Mouse (Mus musculus) heart, adult 11 months (tissue): ENCODE results near the gene Cacna1a.
"Not testable (repeated sequence)": the region's sequence is repeated elsewhere in the genome, so short reads cannot be mapped to it uniquely, and the experiment has no call there.

Experiments
- DNase-seq: peaks from one replicate; pipeline ENCODE4 v3.0.0; 2022

The Cacna1a gene

DNA sequence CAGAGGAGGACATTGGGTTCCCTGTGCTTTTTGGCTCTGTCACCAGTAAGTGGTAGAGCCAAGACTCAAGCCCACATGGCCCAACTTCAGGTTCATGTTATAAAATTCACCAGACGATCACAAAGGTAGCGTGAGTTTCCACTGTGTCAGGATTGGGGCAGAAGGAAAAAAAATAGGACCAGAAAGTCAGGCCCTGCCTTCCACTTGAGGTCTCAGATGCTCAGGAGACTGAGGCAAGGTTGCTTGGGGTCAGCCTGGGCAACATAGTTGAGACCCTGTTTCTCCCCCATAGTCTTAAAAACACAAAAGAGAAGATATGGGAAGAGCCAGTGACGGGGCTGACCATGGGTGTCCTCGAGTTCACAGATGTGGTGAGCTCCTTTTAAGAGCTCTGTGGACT is 97.1 kb downstream of the Cacna1a start:
- no peak for DNase-seq

- peak; percentile 95 for DNase-seq
Observed at GRCm38 (mm10) chr8:84485864-84486263, 97.6 kb downstream of the Cacna1a start.

DNA sequence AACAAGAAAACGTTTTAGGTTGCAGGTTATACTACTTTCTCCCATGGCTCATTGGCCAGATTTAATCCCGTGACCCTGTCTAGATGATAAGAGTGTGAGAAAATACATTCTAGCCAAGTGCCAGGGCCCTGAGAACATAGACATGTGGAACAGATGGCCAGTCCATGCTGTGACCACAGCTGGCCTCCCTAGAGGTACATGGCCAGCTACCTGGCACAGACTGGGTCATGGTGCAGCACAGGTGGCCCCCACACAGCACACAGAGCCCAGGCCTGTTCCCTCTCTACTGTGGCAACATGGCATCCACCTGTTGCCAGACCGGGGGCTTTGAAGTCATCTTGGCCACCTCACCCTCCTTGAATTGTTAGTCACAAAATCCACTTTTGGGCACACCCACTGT is 101.0 kb downstream of the Cacna1a start:
- DNase-seq, result no peak

DNA sequence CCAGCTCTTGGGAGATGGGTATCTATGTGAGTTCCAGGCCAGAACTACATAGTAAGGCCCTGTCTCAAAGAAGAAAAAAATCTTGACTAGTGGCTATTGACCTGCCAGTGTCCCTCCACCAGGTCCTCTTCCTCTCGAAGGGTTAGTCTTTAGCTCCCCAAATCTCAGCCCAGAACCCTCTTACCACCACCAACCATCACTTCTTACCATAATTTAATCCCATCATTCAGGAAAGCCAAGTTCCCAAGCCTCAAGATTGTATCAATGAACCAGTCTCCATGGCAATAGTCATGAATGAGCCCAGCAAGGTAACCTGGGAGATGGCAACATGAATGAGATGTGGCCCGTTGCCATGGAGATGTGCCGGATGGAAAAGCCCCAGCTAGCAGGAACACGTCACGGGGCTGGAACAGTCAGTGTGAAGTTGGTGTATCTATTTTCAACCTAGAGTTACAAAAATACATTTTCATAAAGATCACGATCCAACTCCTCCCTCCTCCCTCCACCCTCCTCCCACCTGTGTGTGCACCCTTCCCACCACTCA is 106.4 kb downstream of the Cacna1a start:
- no peak for DNase-seq

- DNase-seq, result no peak
Observed at GRCm38 (mm10) chr8:84501181-84501580, 112.9 kb downstream of the Cacna1a start.

- DNase-seq, result peak; percentile 99
Observed at GRCm38 (mm10) chr8:84501671-84502308, 113.5 kb downstream of the Cacna1a start.

GRCm38 (mm10) chr8:84502638-84503037 is 114.4 kb downstream of the Cacna1a start:
- no peak for DNase-seq

DNA sequence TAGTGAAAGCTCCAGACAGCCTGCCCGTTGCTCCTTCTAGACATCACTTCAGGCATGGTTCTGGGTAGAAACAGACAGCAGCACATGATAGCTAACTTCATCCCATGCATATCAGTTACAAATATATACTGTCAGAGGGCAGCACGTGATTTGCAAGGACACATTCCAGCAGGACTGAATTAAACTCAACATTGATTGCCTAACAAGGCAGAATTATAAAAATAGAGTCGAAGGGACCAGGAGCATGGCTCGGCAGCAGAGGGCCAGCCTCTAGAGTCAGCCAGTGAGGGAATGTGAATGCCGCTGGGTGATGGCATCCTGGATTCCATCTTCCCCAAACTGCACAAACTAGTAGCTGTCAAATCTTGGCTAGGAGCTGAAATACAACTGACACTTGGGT is 119.0 kb downstream of the Cacna1a start:
- DNase-seq, result no peak

GRCm38 (mm10) chr8:84509764-84510163 is 121.5 kb downstream of the Cacna1a start:
- DNase-seq, result not testable (repeated sequence)

GRCm38 (mm10) chr8:84511621-84512020 is 123.4 kb downstream of the Cacna1a start:
- no peak for DNase-seq

DNA sequence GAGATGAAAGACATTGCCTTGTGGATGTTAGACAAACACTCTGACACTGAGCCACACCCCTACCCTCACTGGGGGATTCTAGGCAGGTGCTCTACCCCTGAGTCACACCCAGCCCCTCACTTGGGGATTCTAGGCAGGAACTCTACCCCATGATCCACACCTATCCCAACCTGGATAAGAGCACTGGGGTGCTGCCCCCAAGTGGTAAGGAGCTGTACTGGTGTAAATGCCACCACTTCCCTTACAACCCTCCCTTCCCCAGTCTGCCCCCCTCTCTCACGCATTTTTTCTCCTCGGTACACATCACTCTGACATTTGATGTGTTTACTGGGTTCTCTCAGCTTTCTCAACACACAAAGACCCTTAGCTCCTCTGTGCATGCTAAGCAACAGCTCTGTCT is 125.5 kb downstream of the Cacna1a start:
- no peak for DNase-seq

- no peak for DNase-seq
Observed at GRCm38 (mm10) chr8:84518180-84518579, 129.9 kb downstream of the Cacna1a start.

DNA sequence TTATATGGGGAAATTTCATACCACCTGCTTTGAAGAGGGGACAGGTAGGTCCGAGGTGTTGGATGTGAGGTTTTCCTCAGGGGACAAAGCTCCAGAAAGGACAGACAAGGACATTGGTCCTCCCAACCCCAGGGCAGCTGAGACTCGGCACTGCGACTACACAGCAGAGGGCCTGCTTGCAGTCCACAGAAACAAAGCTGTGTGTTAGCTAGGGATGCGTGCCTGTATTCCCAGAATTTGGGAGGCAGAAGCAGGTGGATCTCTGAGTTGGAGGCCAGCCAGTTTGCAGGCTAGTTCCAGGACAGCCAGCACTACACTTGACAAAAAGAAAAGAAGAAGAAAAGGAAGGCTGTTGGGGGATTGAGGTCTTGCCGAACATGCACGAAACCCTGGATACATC is 130.5 kb downstream of the Cacna1a start:
- no peak for DNase-seq

GRCm38 (mm10) chr8:84519767-84520626 is 131.8 kb downstream of the Cacna1a start:
- no peak for DNase-seq

GRCm38 (mm10) chr8:84520999-84521398 is 132.8 kb downstream of the Cacna1a start:
- DNase-seq, result no peak

GRCm38 (mm10) chr8:84528036-84528435 is 139.8 kb downstream of the Cacna1a start:
- DNase-seq, result no peak

DNA sequence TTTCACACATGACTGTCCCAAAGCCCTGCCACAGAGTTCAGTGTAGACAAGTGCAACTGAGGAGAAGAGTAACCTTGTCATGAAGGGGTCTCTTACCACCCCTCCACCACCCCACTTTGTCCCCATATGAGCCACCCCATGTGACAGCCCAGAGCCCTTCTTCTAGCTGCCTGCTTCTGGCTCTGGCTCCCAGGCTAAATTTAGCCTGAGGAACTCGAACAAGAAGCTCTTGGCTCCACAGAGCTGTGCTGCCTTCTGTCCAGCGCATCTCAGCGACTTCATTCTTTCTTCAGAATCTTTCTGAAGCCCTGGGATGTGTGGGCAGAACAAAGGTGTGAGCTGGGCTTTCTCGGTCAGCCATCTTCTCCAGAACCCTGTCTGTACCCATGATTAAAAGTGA is 141.3 kb downstream of the Cacna1a start:
- DNase-seq, result no peak

- DNase-seq, result no peak
Observed at GRCm38 (mm10) chr8:84532725-84533124, 144.5 kb downstream of the Cacna1a start.

DNA sequence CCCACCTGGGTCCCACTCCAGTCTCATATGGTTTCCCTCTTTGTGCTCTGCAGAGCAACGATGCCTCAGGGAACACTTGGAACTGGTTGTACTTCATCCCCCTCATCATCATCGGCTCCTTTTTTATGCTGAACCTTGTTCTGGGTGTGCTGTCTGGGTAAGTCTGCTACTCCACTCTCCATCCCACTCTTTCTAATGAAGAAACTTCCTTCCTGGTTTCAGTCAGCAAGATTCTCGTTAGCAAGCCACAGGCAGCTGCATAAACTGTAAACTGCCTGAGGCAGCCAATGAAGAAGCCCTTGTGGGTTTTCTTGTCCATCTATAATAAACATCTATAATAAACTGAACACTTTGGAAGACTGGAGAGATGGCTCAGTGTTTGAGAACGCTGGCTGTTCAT is 145.1 kb downstream of the Cacna1a start:
- DNase-seq, result no peak

DNA sequence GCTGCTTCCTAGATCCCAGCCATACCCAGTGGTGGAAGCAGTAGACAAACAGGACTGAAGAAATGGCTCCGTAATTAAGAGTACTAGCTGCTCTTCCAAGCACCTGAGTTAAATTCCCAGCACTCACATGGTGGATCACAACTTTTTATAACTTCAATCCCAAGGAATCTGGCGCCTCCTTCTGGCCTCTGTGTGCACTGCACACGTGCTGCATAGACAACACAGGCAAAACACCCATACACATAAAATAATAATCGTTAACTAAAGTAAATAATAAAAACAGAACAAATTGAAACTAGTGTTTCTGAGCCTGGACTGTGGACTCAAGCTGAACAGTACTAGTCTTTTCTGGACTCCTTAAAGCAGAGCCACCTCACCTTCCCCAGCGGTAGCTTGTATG is 148.7 kb downstream of the Cacna1a start:
- DNase-seq, result no peak

- no peak for DNase-seq
Observed at GRCm38 (mm10) chr8:84539376-84539775, 151.1 kb downstream of the Cacna1a start.

DNA sequence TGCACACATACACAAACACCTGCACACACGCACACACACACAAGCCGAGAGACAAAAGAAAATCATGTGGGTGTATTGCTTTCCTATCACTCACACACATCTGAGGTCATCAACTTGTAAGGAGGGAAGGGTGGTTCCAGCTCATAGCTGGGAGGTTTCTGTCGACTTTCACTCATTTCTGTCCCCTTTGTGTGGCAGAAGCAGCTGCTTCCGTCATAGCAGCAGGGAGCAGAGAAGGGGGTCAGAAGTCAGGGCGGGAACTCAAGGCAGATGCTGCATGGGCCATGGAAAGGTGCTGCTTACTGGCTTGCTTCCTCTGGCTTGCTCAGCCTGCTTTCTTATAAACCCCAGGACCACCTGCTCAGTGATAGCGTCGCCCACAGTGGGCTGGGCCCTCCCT is 154.2 kb downstream of the Cacna1a start:
- DNase-seq, result no peak

DNA sequence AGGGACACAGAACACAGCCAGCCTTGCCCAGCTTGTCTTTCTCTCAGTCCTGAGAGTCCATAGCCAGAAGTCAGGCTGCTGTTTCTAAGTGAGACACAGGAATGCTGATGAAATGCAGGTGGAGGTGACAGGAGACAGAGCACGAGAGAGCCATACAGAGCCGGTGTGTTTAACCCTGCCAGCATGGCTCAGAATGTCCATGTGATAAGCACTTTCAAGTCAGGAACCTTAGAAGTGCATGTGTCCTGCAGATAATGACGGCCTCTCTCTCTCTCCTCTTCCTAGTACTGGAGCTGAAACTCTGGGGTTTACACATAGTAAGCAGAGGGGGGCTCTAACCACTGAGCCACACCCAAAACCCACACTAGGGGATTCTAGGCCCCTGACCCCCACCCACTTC is 157.3 kb downstream of the Cacna1a start:
- no peak for DNase-seq

GRCm38 (mm10) chr8:84552457-84552856 is 164.2 kb downstream of the Cacna1a start:
- no peak for DNase-seq
